ENCODE assay signal across 14 mouse cellular contexts in genomic region chr6:116468081-116468480, GRCm38 (mm10). TPM values are rescaled to one million over a fixed set of nuclear protein-coding genes. Genes with fewer than 3 reads are reported as not detected.
DNase-seq lines count a peak whose midpoint lies in the region; ATAC-seq and TF ChIP-seq lines count a peak whose summit lies in the region.
"Had no signal": no experiment of that assay in that cellular context is flagged by ENCODE, and none has a peak within 500 bp of the region (broad histone marks: within the 10 kb centered on the region; RNA-seq: fewer than 3 reads in every experiment).

No protein-coding gene starts in this region.

- no peak overlapping the region for H3K9ac ChIP-seq in heart, adult 2 months (ENCODE audit: low read depth, low read length)
- no peak overlapping the region for H3K9ac ChIP-seq in heart, embryonic 11.5 days (ENCODE audit: low read depth, low read length)
- no peak overlapping the region for H3K9ac ChIP-seq in lung, postnatal 0 days (replicated peaks; ENCODE audit: low read depth)
- H3K9ac ChIP-seq in embryonic facial prominence, embryonic 14.5 days (ENCODE audit: low read depth, low read length): no peak overlapping the region
- no peak overlapping the region for H3K9ac ChIP-seq in stomach, postnatal 0 days (ENCODE audit: low read length)
- H3K9ac ChIP-seq: heart, embryonic 13.5 days; limb, embryonic 12.5 days had no signal

- TF ChIP-seq CTCF in heart, adult 2 months (IDR thresholded peaks at IDR 0.05): peak; percentile 69
- TF ChIP-seq CTCF in lung, postnatal 0 days (IDR thresholded peaks at IDR 0.05): peak; percentile 66
- TF ChIP-seq CTCF in stomach, postnatal 0 days (IDR thresholded peaks at IDR 0.05; ENCODE audit: low read depth): peak; percentile 71

- H3K36me3 ChIP-seq in heart, adult 2 months (ENCODE audit: control insufficient read depth, insufficient read depth, low read length): no peaks in the 10 kb centered on the region
- H3K36me3 ChIP-seq in heart, embryonic 11.5 days (ENCODE audit: control insufficient read depth, insufficient read depth, low read length): no peaks in the 10 kb centered on the region
- H3K36me3 ChIP-seq in lung, postnatal 0 days (ENCODE audit: insufficient read depth, low read length): no peaks in the 10 kb centered on the region
- H3K36me3 ChIP-seq in embryonic facial prominence, embryonic 14.5 days (ENCODE audit: control insufficient read depth, insufficient read depth, low read length): no peaks in the 10 kb centered on the region
- no peaks in the 10 kb centered on the region for H3K36me3 ChIP-seq in stomach, postnatal 0 days (ENCODE audit: control insufficient read depth, insufficient read depth, low read length)
- H3K36me3 ChIP-seq: heart, embryonic 13.5 days; limb, embryonic 12.5 days had no signal

- no peaks in the 10 kb centered on the region for H3K79me2 ChIP-seq in heart, adult 2 months (replicated peaks; ENCODE audit: control insufficient read depth, insufficient read depth, low read length)

- no peak overlapping the region for H3K27ac ChIP-seq in heart, adult 2 months
- H3K27ac ChIP-seq in heart, embryonic 11.5 days (ENCODE audit: low read depth, low read length): no peak overlapping the region
- H3K27ac ChIP-seq in lung, postnatal 0 days (ENCODE audit: low read length): no peak overlapping the region
- H3K27ac ChIP-seq in embryonic facial prominence, embryonic 14.5 days (replicated peaks; ENCODE audit: low read depth, low read length): no peak overlapping the region
- no peak overlapping the region for H3K27ac ChIP-seq in stomach, postnatal 0 days (replicated peaks)
- H3K27ac ChIP-seq: heart, embryonic 13.5 days; limb, embryonic 12.5 days had no signal

- no peak overlapping the region for H3K4me2 ChIP-seq in heart, embryonic 11.5 days
- H3K4me2 ChIP-seq in lung, postnatal 0 days (replicated peaks; ENCODE audit: low read depth, low read length): no peak overlapping the region
- H3K4me2 ChIP-seq in embryonic facial prominence, embryonic 14.5 days (ENCODE audit: low read depth, low read length): no peak overlapping the region
- H3K4me2 ChIP-seq in stomach, postnatal 0 days (replicated peaks; ENCODE audit: low read depth): no peak overlapping the region
- H3K4me2 ChIP-seq: heart, embryonic 13.5 days; limb, embryonic 12.5 days had no signal

- no peaks in the 10 kb centered on the region for H3K27me3 ChIP-seq in heart, adult 2 months (ENCODE audit: control insufficient read depth, insufficient read depth, low read length)
- no peaks in the 10 kb centered on the region for H3K27me3 ChIP-seq in heart, embryonic 11.5 days (ENCODE audit: control insufficient read depth, insufficient read depth, low read length)
- no peaks in the 10 kb centered on the region for H3K27me3 ChIP-seq in lung, postnatal 0 days (replicated peaks; ENCODE audit: insufficient read depth, low read length)
- no peaks in the 10 kb centered on the region for H3K27me3 ChIP-seq in embryonic facial prominence, embryonic 14.5 days (replicated peaks; ENCODE audit: control insufficient read depth, insufficient read depth, low read length)
- no peaks in the 10 kb centered on the region for H3K27me3 ChIP-seq in stomach, postnatal 0 days (ENCODE audit: control insufficient read depth, insufficient read depth, low read length)
- H3K27me3 ChIP-seq: limb, embryonic 12.5 days had no signal

- H3K9me3 ChIP-seq in heart, embryonic 11.5 days (replicated peaks; ENCODE audit: control insufficient read depth, low read length): no peaks in the 10 kb centered on the region
- H3K9me3 ChIP-seq in lung, postnatal 0 days (ENCODE audit: low read length): no peaks in the 10 kb centered on the region
- no peaks in the 10 kb centered on the region for H3K9me3 ChIP-seq in embryonic facial prominence, embryonic 14.5 days (ENCODE audit: control insufficient read depth, low read length)
- H3K9me3 ChIP-seq in stomach, postnatal 0 days (ENCODE audit: control insufficient read depth, low read length): no peaks in the 10 kb centered on the region
- H3K9me3 ChIP-seq: heart, embryonic 13.5 days; limb, embryonic 12.5 days had no signal

- no peak for TF ChIP-seq EP300 in heart, adult 2 months (IDR thresholded peaks at IDR 0.05; ENCODE audit: insufficient read depth, low read depth, low read length)
- no peak for TF ChIP-seq EP300 in lung, postnatal 0 days (IDR thresholded peaks at IDR 0.05)
- no peak for TF ChIP-seq EP300 in stomach, postnatal 0 days (optimal IDR thresholded peaks at IDR 0.05)

- no peak for ATAC-seq in heart, embryonic 11.5 days (replicated peaks; ENCODE audit: insufficient number of reproducible peaks, low FRiP score, low TSS enrichment)
- ATAC-seq in lung, postnatal 0 days: no peak
- no peak for ATAC-seq in embryonic facial prominence, embryonic 14.5 days (ENCODE audit: low read depth)
- no peak for ATAC-seq in stomach, postnatal 0 days (ENCODE audit: low FRiP score, low TSS enrichment)

- no peak overlapping the region for H3K4me3 ChIP-seq in heart, adult 2 months
- no peak overlapping the region for H3K4me3 ChIP-seq in heart, embryonic 11.5 days (ENCODE audit: low read depth, low read length)
- no peak overlapping the region for H3K4me3 ChIP-seq in lung, postnatal 0 days (ENCODE audit: low read depth, low read length)
- H3K4me3 ChIP-seq in embryonic facial prominence, embryonic 14.5 days (ENCODE audit: low read depth, low read length): no peak overlapping the region
- H3K4me3 ChIP-seq in stomach, postnatal 0 days (ENCODE audit: low read depth, low read length): no peak overlapping the region
- H3K4me3 ChIP-seq: heart, embryonic 13.5 days; limb, embryonic 12.5 days had no signal

- 24% methylated on average over 3 of the region's 3 CpGs for WGBS in heart, adult 2 months
- 29% methylated on average over 3 of the region's 3 CpGs for WGBS in heart, embryonic 11.5 days (ENCODE audit: insufficient replicate concordance)
- 18% methylated on average over 3 of the region's 3 CpGs for WGBS in lung, postnatal 0 days
- 37% methylated on average over 3 of the region's 3 CpGs for WGBS in embryonic facial prominence, embryonic 14.5 days
- whole genome bisulfite sequencing in stomach, postnatal 0 days: 19% methylated on average over 3 of the region's 3 CpGs

- intact Hi-C loops in heart, adult 2 months (cut with DNase I): no loop called here

- TF ChIP-seq POLR2A in heart, adult 2 months (IDR thresholded peaks at IDR 0.05; ENCODE audit: insufficient read depth, low read depth, low read length): no peak

- no peak for DNase-seq in heart, adult 2 months
- peak; percentile 84 for DNase-seq in lung, postnatal 0 days (ENCODE audit: low spot score)
- DNase-seq in lung, adult 18-20 months: no peak
- peak; percentile 36 for DNase-seq in embryonic facial prominence, embryonic 14.5 days (ENCODE audit: low spot score)
- DNase-seq in stomach, postnatal 0 days (ENCODE audit: low spot score): no peak
- DNase-seq in right cerebral cortex, adult 2 months (ENCODE audit: low spot score in 2 of 2): no peak
- DNase-seq in right cerebral cortex, postnatal 4 days: no peak
- DNase-seq: adrenal gland, postnatal 36 days; cerebellum, postnatal 25 days; kidney, adult 11 months had no signal

- no peaks in the 10 kb centered on the region for H3K4me1 ChIP-seq in heart, adult 2 months (ENCODE audit: control insufficient read depth, insufficient read depth, low read length)
- H3K4me1 ChIP-seq in heart, embryonic 11.5 days (ENCODE audit: control insufficient read depth, insufficient read depth, low read length): no peaks in the 10 kb centered on the region
- H3K4me1 ChIP-seq in lung, postnatal 0 days (ENCODE audit: insufficient read depth, low read depth, low read length): no peaks in the 10 kb centered on the region
- H3K4me1 ChIP-seq in embryonic facial prominence, embryonic 14.5 days (ENCODE audit: control insufficient read depth, insufficient read depth, low read length): no peaks in the 10 kb centered on the region
- H3K4me1 ChIP-seq in stomach, postnatal 0 days (replicated peaks; ENCODE audit: control insufficient read depth, insufficient read depth): no peaks in the 10 kb centered on the region
- H3K4me1 ChIP-seq: heart, embryonic 13.5 days; limb, embryonic 12.5 days had no signal

RNA-seq across cellular contexts. Expression of gene Alox5, which starts 7.1 kb away (rescaled TPM):
- 10 to 100 TPM; 14.3 to 16.4 TPM for total RNA-seq in heart, adult 2 months (2021)
- polyA plus RNA-seq in heart, adult 2 months (2012; rRNA removed): 6.6 and 12.2 TPM in 2 replicates
- 2.7 and 4.3 TPM in 2 replicates for polyA plus RNA-seq in heart, embryonic 11.5 days (2014; fragmentation: Nextera tagmentation; extraction: Ambion mirVana)
- 3.1 TPM in 2 replicates for polyA plus RNA-seq in lung, postnatal 0 days (2015; fragmentation: Nextera tagmentation; extraction: Ambion mirVana)
- polyA plus RNA-seq in embryonic facial prominence, embryonic 14.5 days (2014; fragmentation: Nextera tagmentation; extraction: Ambion mirVana): 2.0 and 2.4 TPM in 2 replicates
- polyA plus RNA-seq in stomach, postnatal 0 days (2015; fragmentation: Nextera tagmentation; extraction: Ambion mirVana): 0.45 and 1.3 TPM in 2 replicates

RNA-seq across cellular contexts. Expression of gene Olfr211, which starts 20.8 kb away (rescaled TPM):
- total RNA-seq in heart, adult 2 months (2021): not detected
- not detected in 2 replicates for polyA plus RNA-seq in heart, adult 2 months (2012; rRNA removed)
- not detected in 2 replicates for polyA plus RNA-seq in heart, embryonic 11.5 days (2014; fragmentation: Nextera tagmentation; extraction: Ambion mirVana)
- not detected in 2 replicates for polyA plus RNA-seq in lung, postnatal 0 days (2015; fragmentation: Nextera tagmentation; extraction: Ambion mirVana)
- not detected in 2 replicates for polyA plus RNA-seq in embryonic facial prominence, embryonic 14.5 days (2014; fragmentation: Nextera tagmentation; extraction: Ambion mirVana)
- polyA plus RNA-seq in stomach, postnatal 0 days (2015; fragmentation: Nextera tagmentation; extraction: Ambion mirVana): not detected in 2 replicates
- total RNA-seq: adrenal gland, postnatal 36 days had no signal
- polyA plus RNA-seq: heart, embryonic 13.5 days; limb, embryonic 12.5 days; testis, adult 2 months had no signal

RNA-seq across cellular contexts. Expression of gene Olfr212, which starts 38.2 kb away (rescaled TPM):
- total RNA-seq in heart, adult 2 months (2021): not detected
- polyA plus RNA-seq in heart, adult 2 months (2012; rRNA removed): not detected in 2 replicates
- polyA plus RNA-seq in heart, embryonic 11.5 days (2014; fragmentation: Nextera tagmentation; extraction: Ambion mirVana): 0.17 TPM in 1 of 2 replicates, not detected in the other
- polyA plus RNA-seq in lung, postnatal 0 days (2015; fragmentation: Nextera tagmentation; extraction: Ambion mirVana): 0.07 TPM in 1 of 2 replicates, not detected in the other
- polyA plus RNA-seq in embryonic facial prominence, embryonic 14.5 days (2014; fragmentation: Nextera tagmentation; extraction: Ambion mirVana): not detected in 2 replicates
- not detected in 2 replicates for polyA plus RNA-seq in stomach, postnatal 0 days (2015; fragmentation: Nextera tagmentation; extraction: Ambion mirVana)
- polyA plus RNA-seq: heart, embryonic 13.5 days; limb, embryonic 12.5 days had no signal

Comparison
In these comparisons a context has a peak if more than half of its experiments do, and no peak if none do; other contexts are left out.
1. DNase-seq: peak in lung, postnatal 0 days (single experiment) and embryonic facial prominence, embryonic 14.5 days (single experiment); none in heart, adult 2 months (0 of 2), lung, adult 18-20 months (0 of 2), stomach, postnatal 0 days (single experiment), right cerebral cortex, adult 2 months (0 of 2) and right cerebral cortex, postnatal 4 days (single experiment).
2. Peak in every context shown above with its lines, with median percentiles within 50 percentile points of each other: CTCF ChIP-seq.